Mouse (Mus musculus) splenic B cell, adult 2 months (primary cell): ENCODE results near the gene Rnase9.

Experiments
- DNase-seq: peaks from one replicate; pipeline ENCODE4 v3.0.0-alpha.2; 2011; ENCODE audit warnings: low read depth, low spot score
- H3K27me3 ChIP-seq: 2 replicates; pipeline ENCODE4 v1.6.1; 2012; ENCODE audit warnings: mild to moderate bottlenecking, low read length, moderate library complexity, mixed read lengths; ENCODE audit not compliant: control insufficient read depth, poor library complexity, insufficient read depth, severe bottlenecking
- H3K36me3 ChIP-seq: 2 replicates; pipeline ENCODE4 v1.6.1; 2012; ENCODE audit warnings: mild to moderate bottlenecking, low read length, moderate library complexity, mixed read lengths; ENCODE audit not compliant: control insufficient read depth, poor library complexity, insufficient read depth, severe bottlenecking

Rnase9 gene

GRCm38 (mm10) chr14:51041769-51042168 is at the start of gene Rnase9:
Gene Rnase9 (minus strand): TSS chr14:51041869.
- DNase-seq, result no peak
- no peaks in the 10 kb centered on the region for H3K27me3 ChIP-seq
- H3K36me3 ChIP-seq, result no peaks in the 10 kb centered on the region

DNA sequence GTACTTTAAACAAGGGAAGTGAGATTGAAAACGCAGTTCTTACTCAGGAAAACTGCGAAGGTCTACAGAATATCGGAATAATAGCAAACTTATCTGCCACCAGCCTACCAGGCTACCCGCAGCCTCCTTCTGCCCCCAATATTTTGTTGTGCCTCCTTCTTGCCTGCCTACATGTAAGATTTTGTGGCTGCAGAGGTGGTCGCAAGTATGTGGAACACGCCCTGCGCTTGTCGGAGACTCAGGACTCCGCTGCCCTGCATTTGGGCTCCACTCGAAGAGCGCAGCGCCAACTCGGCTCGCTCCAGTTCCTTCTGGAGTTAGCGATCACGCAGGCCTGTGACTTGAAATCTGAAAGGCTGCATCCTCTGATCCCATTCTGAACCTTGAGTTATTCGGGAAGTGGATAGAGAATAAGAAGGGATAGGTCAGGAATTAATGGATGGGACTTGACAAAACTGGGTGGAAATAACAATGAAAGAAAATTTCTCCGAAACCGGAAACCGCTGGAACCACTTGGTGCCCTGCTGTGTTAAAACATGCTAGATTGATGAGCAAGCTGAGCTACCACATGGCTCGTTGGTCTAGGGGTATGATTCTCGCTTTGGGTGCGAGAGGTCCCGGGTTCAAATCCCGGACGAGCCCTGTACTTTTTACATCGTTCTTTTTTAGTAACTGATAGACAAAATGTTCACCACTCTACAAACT is 48.6 kb upstream of the Rnase9 start:
- no peaks in the 10 kb centered on the region for H3K36me3 ChIP-seq
- DNase-seq, result peak; percentile 88

DNA sequence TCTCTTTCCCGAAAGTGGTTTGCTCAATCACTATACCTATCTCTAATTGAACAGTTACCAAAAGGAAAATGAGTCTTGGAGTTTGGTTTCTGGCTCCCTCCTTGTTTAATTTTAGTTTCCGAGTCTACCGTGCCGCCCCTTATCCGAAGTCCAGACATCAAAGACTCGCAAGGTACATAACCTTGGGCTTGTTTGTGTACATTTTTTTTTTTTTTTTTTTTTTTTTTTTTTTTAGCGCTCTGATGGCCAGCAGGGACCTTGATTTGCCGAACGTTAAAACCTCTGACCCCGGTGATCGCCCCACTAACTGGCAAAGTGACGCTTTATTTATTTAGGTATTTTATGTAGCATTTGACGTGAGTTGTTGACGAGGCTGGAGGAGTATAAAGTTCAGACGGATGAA is 48.0 kb upstream of the Rnase9 start:
- no peaks in the 10 kb centered on the region for H3K36me3 ChIP-seq
- DNase-seq, result no peak

More for the DNA sequence above, 48.6 kb upstream of the Rnase9 start:
- no peaks in the 10 kb centered on the region for H3K27me3 ChIP-seq

GRCm38 (mm10) chr14:51088970-51089673 is 47.5 kb upstream of the Rnase9 start:
- DNase-seq, result peak; percentile 99
- Histone ChIP-seq H3K36me3 (no peaks in the 10 kb centered on the region), H3K27me3 (no peaks in the 10 kb centered on the region)

More for the DNA sequence above, 48.0 kb upstream of the Rnase9 start:
- no peaks in the 10 kb centered on the region for H3K27me3 ChIP-seq

DNA sequence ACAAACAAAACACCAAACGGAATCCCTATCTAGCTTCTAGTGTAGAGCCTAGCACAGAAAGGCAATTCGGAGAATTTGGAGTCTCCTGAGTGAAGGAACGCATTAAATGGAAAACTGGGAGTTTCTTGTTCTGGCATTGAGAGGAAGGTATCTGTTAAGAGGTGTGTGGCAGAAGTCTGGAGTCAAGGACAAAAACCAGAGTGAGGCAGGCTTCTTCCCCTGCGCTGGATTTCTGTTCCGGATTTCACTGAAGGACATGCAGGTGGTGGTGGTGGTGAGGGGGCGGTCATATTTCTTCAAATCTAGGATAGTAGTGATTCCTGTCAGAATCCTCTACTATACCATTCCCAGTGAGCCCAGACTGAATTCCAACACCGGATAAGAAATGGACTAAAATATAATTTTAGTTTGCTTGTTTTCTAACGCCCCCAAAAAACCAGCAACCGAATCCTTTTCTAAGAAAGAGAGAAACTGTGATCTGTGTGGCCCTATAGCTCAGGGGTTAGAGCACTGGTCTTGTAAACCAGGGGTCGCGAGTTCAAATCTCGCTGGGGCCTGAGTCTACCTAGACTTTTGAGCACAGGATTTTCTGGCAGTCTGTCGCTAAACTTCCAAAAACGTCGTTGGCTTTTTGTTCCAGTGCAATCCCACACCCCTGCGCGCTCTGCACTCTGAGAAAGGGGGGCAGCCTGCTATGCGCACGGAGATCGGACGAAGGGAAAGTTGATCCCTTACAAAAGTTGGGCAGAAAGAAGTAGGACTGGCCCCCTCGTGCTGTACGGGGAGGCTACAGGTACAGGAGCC is 46.7 kb upstream of the Rnase9 start:
- Histone ChIP-seq H3K27me3 (no peaks in the 10 kb centered on the region), H3K36me3 (no peaks in the 10 kb centered on the region)
- DNase-seq, result peak; percentile 84

- no peaks in the 10 kb centered on the region for H3K27me3 ChIP-seq
- H3K36me3 ChIP-seq, result no peaks in the 10 kb centered on the region
- DNase-seq, result no peak
Measured at GRCm38 (mm10) chr14:51087762-51088161, 46.1 kb upstream of the Rnase9 start.

DNA sequence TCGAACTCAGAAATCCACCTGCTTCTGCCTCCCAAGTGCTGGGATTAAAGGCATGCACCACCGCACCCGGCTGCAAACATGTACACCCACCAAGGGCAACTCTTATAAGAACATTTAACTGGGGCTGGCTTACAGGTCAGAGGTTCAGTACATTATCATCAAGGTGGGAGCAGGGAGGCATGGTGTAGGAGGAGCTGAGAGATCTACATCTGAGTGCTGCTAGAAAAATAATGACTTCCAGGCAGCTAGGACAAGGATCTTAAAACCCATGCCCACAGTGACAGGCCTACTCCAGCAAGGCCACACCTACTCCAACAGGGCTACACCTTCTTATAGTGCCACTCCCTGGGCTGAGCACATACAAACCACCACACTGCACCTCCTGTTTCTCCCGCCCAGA is 44.2 kb upstream of the Rnase9 start:
- no peaks in the 10 kb centered on the region for H3K27me3 ChIP-seq
- no peak for DNase-seq

GRCm38 (mm10) chr14:51085086-51085485 is 43.4 kb upstream of the Rnase9 start:
- no peaks in the 10 kb centered on the region for H3K36me3 ChIP-seq
- H3K27me3 ChIP-seq, result no peaks in the 10 kb centered on the region
- no peak for DNase-seq

More for the DNA sequence above, 44.2 kb upstream of the Rnase9 start:
- no peaks in the 10 kb centered on the region for H3K36me3 ChIP-seq

GRCm38 (mm10) chr14:51083805-51084204 is 42.1 kb upstream of the Rnase9 start:
- Histone ChIP-seq H3K36me3 (no peaks in the 10 kb centered on the region), H3K27me3 (no peaks in the 10 kb centered on the region)
- peak; percentile 69 for DNase-seq

DNA sequence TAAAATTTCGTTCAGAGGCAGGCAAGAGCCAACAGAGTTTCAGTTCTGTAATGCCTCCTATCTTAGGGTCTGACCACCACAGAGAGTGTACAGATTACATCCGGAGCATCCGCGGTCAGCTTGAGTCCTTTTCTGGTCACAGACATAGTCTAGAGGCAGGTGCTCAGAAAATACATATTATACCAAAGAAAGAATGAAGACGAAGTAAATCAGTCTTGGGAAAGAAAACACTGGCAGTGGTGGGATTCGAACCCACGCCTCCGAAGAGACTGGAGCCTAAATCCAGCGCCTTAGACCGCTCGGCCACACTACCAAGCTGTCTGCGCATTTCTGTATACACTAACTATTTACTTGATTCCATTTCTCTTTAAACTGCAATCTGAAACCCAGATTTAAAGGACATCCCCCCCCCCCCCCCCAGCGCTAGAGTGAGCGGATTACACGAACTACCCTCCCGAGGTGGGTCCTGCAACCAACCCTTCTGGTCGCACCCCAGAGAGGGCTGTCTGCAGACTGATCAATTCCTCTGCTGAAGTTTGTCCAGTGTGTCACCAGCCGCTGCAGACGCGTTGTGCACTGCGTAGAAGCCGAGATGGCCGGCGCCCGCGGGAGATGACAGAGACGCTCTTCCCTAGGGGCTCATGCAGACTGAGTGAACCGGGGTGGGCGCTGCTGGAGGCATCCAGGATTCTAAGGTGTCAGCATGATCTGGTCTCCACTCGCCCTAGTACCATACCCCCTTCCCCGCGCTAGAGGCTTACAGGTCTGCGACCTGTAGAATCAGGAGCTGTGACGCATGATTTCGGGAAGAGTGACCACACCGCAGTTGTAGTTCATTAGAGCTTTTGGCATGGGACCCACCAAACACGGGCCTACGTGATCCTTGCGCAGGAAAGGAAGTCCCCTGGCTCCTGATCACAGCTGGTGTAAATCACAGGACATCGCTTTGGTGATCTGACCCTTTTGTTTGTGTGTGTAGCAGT is 41.2 kb upstream of the Rnase9 start:
- Histone ChIP-seq H3K36me3 (no peaks in the 10 kb centered on the region), H3K27me3 (no peaks in the 10 kb centered on the region)
- DNase-seq, result peak; percentile 82

DNA sequence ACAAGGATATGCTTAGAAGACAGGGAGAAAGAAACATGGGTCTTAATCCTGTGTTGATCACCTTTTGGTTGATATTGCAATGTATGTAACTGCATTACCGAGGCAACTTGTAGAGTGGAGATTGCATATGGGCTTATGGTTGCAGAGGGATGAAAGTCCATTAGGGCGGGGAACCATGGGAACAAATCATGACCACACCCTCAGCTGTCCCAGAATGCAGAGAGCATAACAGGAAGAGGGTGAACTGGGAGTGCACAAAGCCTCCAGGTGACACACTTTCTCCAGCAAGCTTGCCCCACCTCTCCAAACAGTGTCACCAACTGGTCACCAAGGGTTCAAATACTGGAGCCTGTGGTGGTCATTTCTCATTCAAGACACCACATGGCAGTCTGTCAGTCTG is 39.4 kb upstream of the Rnase9 start:
- Histone ChIP-seq H3K27me3 (no peaks in the 10 kb centered on the region), H3K36me3 (no peaks in the 10 kb centered on the region)
- DNase-seq, result no peak

- no peak for DNase-seq
- Histone ChIP-seq H3K36me3 (no peaks in the 10 kb centered on the region), H3K27me3 (no peaks in the 10 kb centered on the region)
Measured at GRCm38 (mm10) chr14:51079180-51079579, 37.5 kb upstream of the Rnase9 start.

DNA sequence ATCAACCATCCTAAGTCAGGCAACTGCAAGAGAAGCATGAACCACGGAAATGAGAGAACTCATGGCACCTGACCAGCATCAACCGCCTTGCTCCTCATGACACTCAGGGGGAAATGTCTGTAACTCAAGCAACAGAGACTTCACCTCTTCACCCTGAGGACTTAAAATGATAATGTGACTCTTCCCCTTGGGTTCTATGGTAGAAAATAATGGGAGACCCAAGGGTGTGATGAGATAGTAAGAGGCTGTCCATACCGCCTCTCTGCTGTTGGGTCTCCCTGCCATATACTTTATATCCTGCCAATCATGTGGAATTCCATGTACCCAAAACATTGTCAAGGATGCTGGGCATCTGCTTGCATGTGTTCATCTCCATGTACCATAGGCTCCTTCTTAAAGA is 32.7 kb upstream of the Rnase9 start, which contains the start of gene Olfr750:
TSS of gene Olfr750 (minus strand) at position 101 of the 400 bp plus-strand sequence.
- no peak for DNase-seq
- H3K27me3 ChIP-seq, result no peaks in the 10 kb centered on the region
- no peaks in the 10 kb centered on the region for H3K36me3 ChIP-seq

DNA sequence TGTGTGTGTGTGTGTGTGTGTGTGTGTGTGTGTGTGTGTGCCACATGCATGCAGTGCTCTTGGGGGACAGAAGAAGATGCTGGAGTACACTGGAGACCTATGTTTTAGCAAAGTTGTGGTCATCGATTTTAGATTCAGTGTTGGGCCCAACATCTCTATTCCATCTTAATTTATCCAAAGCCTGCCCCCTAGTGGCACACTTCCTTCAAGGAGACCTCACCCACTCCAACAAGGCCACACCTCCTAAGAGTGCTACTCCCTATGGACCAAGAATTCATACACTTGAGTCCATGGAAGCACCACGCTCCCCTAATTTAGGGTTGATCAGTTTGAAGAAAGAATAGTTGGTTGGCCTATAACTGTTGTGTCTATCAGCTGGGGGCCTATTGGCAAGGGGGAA is 27.9 kb upstream of the Rnase9 start:
- peak; percentile 80 for DNase-seq
- no peaks in the 10 kb centered on the region for H3K36me3 ChIP-seq
- H3K27me3 ChIP-seq, result no peaks in the 10 kb centered on the region
